Mouse (Mus musculus) T-cell, adult 2 months (primary cell): ENCODE data around the gene Ecm1.
A peak's percentile ranks its signal among the peaks of the same experiment; 100 is the strongest.

Experiments used
- DNase-seq: peaks from one replicate; pipeline ENCODE4 v3.0.0; 2022; ENCODE audit warnings: low spot score

The Ecm1 gene

GRCm38 (mm10) chr3:95739353-95740104 is at the start of gene Ecm1:
TSS of gene Ecm1 (minus strand) at chr3:95739569.
- DNase-seq: peak; percentile 63

DNA sequence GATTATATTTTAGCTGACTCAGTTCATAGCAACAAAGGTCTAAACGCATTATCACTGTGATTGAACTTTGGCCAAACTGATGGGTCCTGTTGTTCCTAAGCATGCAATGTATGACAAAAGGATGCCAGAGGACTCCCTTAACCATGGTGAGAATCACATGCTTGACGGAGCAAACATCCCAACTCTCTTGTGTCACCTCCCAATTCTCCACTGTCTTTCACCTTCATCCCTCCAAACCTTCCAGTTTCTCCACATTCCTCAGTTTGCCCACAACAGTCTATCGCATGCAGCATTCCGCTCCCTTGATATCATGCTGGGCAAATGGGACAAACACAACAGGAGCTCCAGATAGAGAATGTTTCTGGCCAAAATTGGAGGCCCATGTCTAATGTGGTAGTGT is 46.1 kb upstream of the Ecm1 start:
- no peak for DNase-seq

GRCm38 (mm10) chr3:95771985-95772384 is 32.6 kb upstream of the Ecm1 start:
- peak; percentile 59 for DNase-seq

GRCm38 (mm10) chr3:95765534-95765933 is 26.2 kb upstream of the Ecm1 start:
- no peak for DNase-seq

- no peak for DNase-seq
Measured at GRCm38 (mm10) chr3:95763811-95764210, 24.4 kb upstream of the Ecm1 start.

GRCm38 (mm10) chr3:95762961-95763360 is 23.6 kb upstream of the Ecm1 start:
- no peak for DNase-seq

DNA sequence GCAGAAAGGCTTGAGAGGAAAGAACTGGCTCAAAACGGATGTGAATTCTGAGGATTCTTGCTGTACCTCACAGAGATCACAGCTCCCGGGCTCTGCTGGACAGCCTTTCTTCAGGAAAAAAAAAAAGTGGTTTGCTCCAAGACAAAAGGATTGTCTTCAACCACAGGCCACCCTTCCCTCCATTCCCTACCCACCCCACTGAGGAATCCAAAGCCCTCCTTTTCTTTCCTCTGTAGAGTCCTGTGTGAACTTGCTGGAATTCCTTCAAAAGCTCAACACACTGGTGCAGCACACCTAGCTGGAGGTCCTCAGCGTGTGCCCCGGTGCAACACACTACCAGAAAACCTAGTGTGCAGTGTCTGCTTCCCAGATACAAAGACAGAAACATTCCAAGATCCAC is 22.4 kb upstream of the Ecm1 start:
- no peak for DNase-seq

DNA sequence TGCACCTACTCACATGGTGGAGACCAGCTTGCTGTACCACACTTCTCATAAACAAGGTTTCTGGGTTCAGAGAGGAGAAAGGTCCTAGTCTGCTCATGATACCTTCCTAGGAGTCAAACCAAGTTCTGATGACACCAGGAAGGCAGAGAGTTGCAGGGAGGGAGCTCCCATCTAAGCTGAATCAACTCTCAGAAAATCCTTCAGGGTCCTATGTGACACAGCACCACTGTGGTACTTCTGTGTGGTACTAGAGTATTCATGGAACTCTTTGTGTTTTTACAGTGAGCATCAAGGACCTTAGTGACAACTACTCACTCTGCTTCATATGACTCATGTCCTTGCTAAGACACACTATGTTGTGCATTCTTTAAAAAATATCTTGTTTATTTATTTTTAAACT is 21.3 kb upstream of the Ecm1 start:
- DNase-seq: no peak

DNA sequence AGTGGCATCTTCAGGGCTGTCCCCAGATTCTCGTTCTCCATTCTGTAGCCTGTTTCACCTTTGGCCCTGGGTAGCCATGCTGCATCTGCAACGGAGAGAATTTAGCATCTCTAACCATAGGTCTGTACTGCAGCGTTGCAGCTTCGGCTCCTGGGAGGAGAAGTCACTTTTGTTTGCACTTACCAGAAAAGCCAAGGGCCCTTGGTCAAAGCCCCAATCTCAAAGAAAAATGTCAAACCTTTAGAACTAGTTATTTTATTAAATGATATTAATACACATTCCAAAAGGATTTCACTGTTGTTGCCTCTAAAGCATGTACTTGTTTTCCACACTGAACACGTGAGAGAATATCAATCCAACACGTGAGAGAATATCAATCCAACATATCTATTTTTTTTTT is 20.7 kb upstream of the Ecm1 start, which contains the start of gene Tars2:
Gene Tars2 (minus strand): TSS at position 101 of the 400 bp plus-strand sequence.
- DNase-seq: no peak

- peak; percentile 58 for DNase-seq
Measured at GRCm38 (mm10) chr3:95758467-95759218, 19.3 kb upstream of the Ecm1 start.

- DNase-seq: no peak
Measured at GRCm38 (mm10) chr3:95756808-95757207, 17.4 kb upstream of the Ecm1 start.

DNA sequence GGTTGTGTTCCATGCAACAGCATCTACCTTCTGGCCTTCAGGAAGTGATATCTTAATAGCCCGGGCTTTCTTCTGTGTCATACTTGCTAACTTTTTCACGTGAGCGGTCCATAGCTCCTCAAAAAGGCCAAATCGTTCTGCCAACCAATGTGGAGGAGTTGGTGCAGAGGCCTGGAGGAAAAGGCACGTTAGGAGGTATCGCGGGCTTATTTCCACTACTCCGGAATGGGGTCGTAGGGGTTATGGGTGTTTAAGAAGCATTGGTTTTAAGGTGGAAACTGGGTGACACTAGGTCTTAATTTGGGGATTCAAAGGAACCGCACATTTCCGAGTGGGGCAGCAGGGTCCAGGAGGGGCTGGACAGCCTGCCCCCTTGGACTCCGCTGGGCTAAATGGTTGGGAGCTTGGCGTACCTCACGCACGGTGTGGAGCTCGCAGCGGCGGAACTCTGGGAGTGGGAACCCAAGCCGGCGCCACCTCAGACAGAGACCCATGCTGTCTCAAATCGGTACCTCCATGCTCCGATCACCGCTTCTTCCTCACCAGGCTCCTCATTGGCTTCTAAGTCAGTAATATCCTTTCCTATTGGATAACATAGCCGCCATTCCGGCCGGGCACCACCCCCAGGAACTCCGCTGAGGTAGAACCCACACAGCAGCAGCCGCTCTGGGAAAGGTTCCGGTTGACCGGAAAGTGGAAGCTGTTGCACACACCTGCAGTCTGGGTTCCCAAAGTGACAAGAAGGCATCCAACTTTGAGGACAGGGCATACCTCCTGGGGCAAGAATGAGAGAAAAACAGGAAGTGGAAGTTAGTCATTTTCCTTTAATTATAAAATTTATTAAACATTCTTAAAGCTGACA is 15.2 kb upstream of the Ecm1 start:
- DNase-seq: peak; percentile 89

- DNase-seq: no peak
Measured at GRCm38 (mm10) chr3:95752935-95753334, 13.6 kb upstream of the Ecm1 start.

- peak; percentile 55 for DNase-seq
Measured at GRCm38 (mm10) chr3:95740406-95740805, 1.0 kb upstream of the Ecm1 start.

DNA sequence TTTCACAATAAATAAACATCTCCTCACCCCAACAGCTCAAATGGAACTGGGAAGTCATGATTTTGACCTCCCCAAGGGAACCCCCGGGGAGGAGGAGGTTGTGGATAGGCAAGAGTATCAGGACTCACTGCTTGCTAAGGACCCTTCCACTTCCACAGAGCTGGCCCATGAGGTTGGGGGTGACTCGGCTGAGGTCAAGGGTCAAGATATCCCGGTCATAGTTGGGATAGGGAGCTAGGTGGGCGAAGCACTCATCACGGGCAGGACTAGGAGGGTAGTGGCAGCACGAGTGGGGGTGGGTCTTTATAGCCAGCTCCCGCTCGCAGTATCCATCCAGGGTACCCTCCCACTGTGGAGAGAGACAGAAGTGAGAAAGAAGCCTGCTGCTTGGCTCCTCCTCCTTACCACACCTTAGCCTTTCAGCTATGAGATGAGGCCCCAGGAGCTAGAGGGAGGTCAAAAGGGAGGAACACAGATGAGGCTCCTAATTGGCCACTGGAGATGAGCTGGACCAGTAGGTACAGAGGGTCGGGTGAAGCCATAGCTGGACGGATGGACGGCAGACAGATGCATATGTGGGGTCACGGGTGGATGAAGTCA is 4.2 kb downstream of the Ecm1 start:
- DNase-seq: no peak

DNA sequence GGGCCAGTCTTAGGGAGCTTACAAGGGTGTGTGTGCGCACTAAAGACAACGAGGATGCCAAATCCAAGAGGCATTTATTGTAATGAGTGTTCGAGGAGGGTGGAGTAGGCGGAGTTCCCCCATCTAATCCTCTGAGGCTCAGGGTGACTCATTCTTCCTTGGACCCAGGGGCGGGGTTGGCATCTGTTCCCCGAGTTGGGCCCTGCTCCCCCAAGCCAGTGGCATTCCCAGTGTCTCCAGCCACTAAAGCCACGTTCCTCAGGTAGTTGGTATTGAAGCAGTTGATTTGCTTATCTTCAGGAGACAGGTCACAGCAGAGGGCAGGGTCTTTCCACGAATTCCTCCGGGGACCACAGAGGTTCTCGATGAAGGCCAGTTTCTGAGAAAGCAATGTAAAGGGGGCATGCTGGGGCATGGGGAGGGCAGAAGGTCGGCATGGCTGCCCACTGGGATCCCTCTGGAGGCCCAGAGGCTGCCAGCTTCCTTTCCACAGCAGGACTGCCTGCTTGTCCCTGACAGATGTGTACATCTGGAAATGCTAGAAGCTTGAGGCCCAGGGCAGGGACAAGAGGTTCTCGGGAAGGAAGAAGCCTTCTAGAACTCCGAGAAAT is 5.2 kb downstream of the Ecm1 start:
- DNase-seq: no peak

GRCm38 (mm10) chr3:95732744-95733521 is 6.4 kb downstream of the Ecm1 start:
- DNase-seq: no peak

DNA sequence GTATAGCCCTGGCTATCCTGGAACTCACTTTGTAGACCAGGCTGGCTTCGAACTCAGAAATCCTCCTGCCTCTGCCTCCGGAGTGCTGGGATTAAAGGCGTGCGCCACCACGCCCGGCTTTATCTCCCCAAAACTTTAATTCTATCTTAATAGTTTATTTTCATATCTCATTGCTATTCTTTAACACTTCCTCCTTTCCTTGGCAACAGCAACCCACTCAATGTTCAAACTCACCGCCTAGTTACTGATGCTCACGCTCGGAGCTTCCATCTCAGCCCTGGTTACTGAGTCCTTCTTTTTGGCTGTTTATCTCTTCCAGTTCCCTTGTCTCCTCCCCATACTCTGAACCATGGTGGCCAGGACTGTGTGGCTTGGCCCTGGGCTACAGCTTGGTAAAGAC is 7.1 kb downstream of the Ecm1 start:
- DNase-seq: no peak

DNA sequence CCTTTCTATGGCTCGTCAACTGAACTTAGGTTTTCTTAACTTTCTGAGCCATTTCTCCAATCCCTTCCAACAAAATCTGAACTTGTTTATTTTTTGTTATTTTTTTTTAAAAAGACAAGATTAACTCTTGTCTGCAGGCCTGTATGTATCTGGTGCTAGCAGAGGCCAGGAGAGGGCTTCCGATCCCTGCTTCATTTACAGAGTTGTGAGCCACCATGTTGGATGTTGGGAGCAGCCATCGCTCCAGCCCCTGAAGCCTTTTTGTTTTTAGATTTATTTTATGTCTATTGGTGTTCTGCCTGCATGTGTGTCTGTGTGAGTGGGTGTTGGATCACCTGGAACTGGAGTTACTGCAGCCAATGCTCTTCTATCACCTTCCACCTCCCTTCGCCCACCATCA is 7.6 kb downstream of the Ecm1 start:
- no peak for DNase-seq

DNA sequence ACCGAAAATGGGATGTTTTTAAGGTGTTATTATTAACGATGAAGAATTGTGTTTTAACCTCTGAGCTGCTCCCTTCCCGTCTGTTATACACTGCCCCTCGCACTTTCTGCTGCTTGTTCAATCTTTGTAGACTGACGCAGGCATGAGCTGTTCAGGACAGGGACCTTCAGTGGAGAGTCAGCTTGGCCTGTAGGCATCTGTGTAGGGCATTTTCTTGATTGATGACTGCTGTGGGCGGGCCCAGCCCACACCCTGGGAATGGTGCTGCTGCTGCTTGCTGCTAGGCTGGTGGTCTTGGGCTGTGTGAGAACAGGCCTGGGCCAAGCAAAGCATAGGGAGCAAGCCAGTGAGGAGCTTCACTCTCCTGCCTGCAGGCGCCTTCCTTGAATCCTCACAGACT is 8.9 kb downstream of the Ecm1 start:
- DNase-seq: no peak

- DNase-seq: no peak
Measured at GRCm38 (mm10) chr3:95728906-95729305, 10.5 kb downstream of the Ecm1 start.
